Mouse (Mus musculus) MEL (cell line): ENCODE results near the gene Lhb. TPM values are rescaled to one million over a fixed set of nuclear protein-coding genes. Genes with fewer than 3 reads are reported as not detected.

Source experiments
- DNase-seq: peaks from one replicate; pipeline ENCODE4 v3.0.0; 2011; ENCODE audit warnings: low read depth, low spot score
- H3K27ac ChIP-seq: 2 replicates; pipeline ENCODE4 v1.5.1; 2012; ENCODE audit warnings: low read depth, mild to moderate bottlenecking, control low read depth, low read length, moderate library complexity; ENCODE audit not compliant: control insufficient read depth
- H3K27me3 ChIP-seq, 2 experiments: fragments of 150-350 bp in 1 of 2; sonication (generic) in 1 of 2; 2 replicates each; pipeline ENCODE4 v1.6.1; 2012; ENCODE audit warnings: low read length in 2 of 2, mild to moderate bottlenecking in 2 of 2, improper control_type of control experiment in 1 of 2, moderate library complexity in 1 of 2; ENCODE audit not compliant: insufficient read depth in 2 of 2, control insufficient read depth in 1 of 2
- H3K36me3 ChIP-seq, 2 experiments: 2 replicates each; pipeline ENCODE4 v1.6.1; 2012 to 2014; ENCODE audit warnings: low read length in 2 of 2, improper control_type of control experiment in 1 of 2, inconsistent platforms in 1 of 2, mild to moderate bottlenecking in 1 of 2; ENCODE audit not compliant: insufficient read depth in 2 of 2, control insufficient read depth in 1 of 2
- H3K4me1 ChIP-seq, 2 experiments: fragments of 150-350 bp in 1 of 2; sonication (generic) in 1 of 2; 2 replicates each; pipeline ENCODE4 v1.6.1; 2012; ENCODE audit warnings: low read length in 2 of 2, improper control_type of control experiment in 1 of 2, mild to moderate bottlenecking in 1 of 2; ENCODE audit not compliant: insufficient read depth in 2 of 2, control insufficient read depth in 1 of 2
- H3K4me3 ChIP-seq, 2 experiments: fragments of 150-350 bp in 1 of 2; sonication (generic) in 1 of 2; 2 replicates each; pipeline ENCODE4 v1.5.1; 2012; ENCODE audit warnings: low read depth in 2 of 2, low read length in 2 of 2, mild to moderate bottlenecking in 2 of 2, moderate library complexity in 2 of 2, control low read depth in 1 of 2, improper control_type of control experiment in 1 of 2; ENCODE audit not compliant: control insufficient read depth in 1 of 2, insufficient read depth in 1 of 2
- H3K79me2 ChIP-seq: 2 replicates; pipeline ENCODE4 v1.6.1; 2012; ENCODE audit warnings: mild to moderate bottlenecking, low read length, moderate library complexity; ENCODE audit not compliant: control insufficient read depth, poor library complexity, insufficient read depth
- H3K9ac ChIP-seq: 2 replicates; pipeline ENCODE4 v1.6.1; 2012; ENCODE audit warnings: low read depth, mild to moderate bottlenecking, control low read depth, low read length, moderate library complexity; ENCODE audit not compliant: control insufficient read depth, poor library complexity, severe bottlenecking
- H3K9me3 ChIP-seq: fragments of 150-350 bp; sonication (generic); replicated peaks from 2 replicates; pipeline ENCODE4 v1.6.1; 2012; ENCODE audit warnings: mild to moderate bottlenecking, low read length, improper control_type of control experiment, moderate library complexity; ENCODE audit not compliant: insufficient read depth
- BHLHE40 ChIP-seq: IDR thresholded peaks from 2 replicates; pipeline ENCODE4 v1.6.1; 2012; ENCODE audit warnings: low read depth, mild to moderate bottlenecking, inconsistent platforms, low read length, improper control_type of control experiment, borderline replicate concordance
- CHD2 ChIP-seq: IDR thresholded peaks from 2 replicates; pipeline ENCODE4 v1.6.1; 2011; ENCODE audit warnings: low read length, improper control_type of control experiment
- E2F4 ChIP-seq: IDR thresholded peaks from 2 replicates; pipeline ENCODE4 v1.6.1; 2011; ENCODE audit warnings: low read depth, low read length, improper control_type of control experiment, borderline replicate concordance
- ELF1 ChIP-seq: IDR thresholded peaks from 2 replicates; pipeline ENCODE4 v1.6.1; 2014; ENCODE audit warnings: low read depth, mild to moderate bottlenecking, inconsistent platforms, low read length, improper control_type of control experiment, moderate library complexity
- ETS1 ChIP-seq: IDR thresholded peaks from 2 replicates; pipeline ENCODE4 v1.6.1; 2012; ENCODE audit warnings: low read depth, mild to moderate bottlenecking, inconsistent platforms, low read length, improper control_type of control experiment, moderate library complexity
- GABPA ChIP-seq: IDR thresholded peaks from 2 replicates; pipeline ENCODE4 v1.6.1; 2012; ENCODE audit warnings: low read depth, mild to moderate bottlenecking, inconsistent platforms, low read length, improper control_type of control experiment, moderate library complexity
- GATA1 ChIP-seq: IDR thresholded peaks from 2 replicates; pipeline ENCODE4 v1.6.1; 2011; ENCODE audit warnings: low read depth, low read length, improper control_type of control experiment
- HCFC1 ChIP-seq: IDR thresholded peaks from 2 replicates; pipeline ENCODE4 v1.6.1; 2012; ENCODE audit warnings: low read depth, mild to moderate bottlenecking, inconsistent platforms, low read length, improper control_type of control experiment, moderate library complexity
- JUND ChIP-seq: IDR thresholded peaks from 2 replicates; pipeline ENCODE4 v1.6.1; 2011; ENCODE audit warnings: low read depth, mild to moderate bottlenecking, improper control_type of control experiment, low read length
- MYB ChIP-seq: IDR thresholded peaks from 2 replicates; pipeline ENCODE4 v1.6.1; 2011; ENCODE audit warnings: mild to moderate bottlenecking, low read depth, low read length, improper control_type of control experiment
- MYC ChIP-seq: IDR thresholded peaks from 2 replicates; pipeline ENCODE4 v1.6.1; 2011; ENCODE audit warnings: low read depth, mild to moderate bottlenecking, low read length, improper control_type of control experiment, moderate library complexity
- NELFE ChIP-seq: IDR thresholded peaks from 2 replicates; pipeline ENCODE4 v1.6.1; 2011; ENCODE audit warnings: low read depth, low read length, improper control_type of control experiment
- NRF1 ChIP-seq: IDR thresholded peaks from 2 replicates; pipeline ENCODE4 v1.6.1; 2014; ENCODE audit warnings: low read depth, mild to moderate bottlenecking, inconsistent platforms, low read length, improper control_type of control experiment, moderate library complexity; ENCODE audit not compliant: poor library complexity, insufficient read depth, severe bottlenecking
- POLR2A ChIP-seq, 2 experiments: IDR thresholded peaks; 2 replicates each; pipeline ENCODE4 v1.6.1; 2011 to 2012; ENCODE audit warnings: low read length in 2 of 2, mild to moderate bottlenecking in 2 of 2, control low read depth in 1 of 2, improper control_type of control experiment in 1 of 2, low read depth in 1 of 2, moderate library complexity in 1 of 2; ENCODE audit not compliant: control insufficient read depth in 1 of 2, insufficient read depth in 1 of 2, poor library complexity in 1 of 2
- POLR2AphosphoS2 ChIP-seq: IDR thresholded peaks from 2 replicates; pipeline ENCODE4 v1.6.1; 2011; ENCODE audit warnings: low read length, improper control_type of control experiment
- POLR2AphosphoS5 ChIP-seq: IDR thresholded peaks from 2 replicates; pipeline ENCODE4 v1.6.1; 2012; ENCODE audit warnings: low read depth, borderline replicate concordance, mild to moderate bottlenecking, inconsistent platforms, low read length, moderate library complexity, mixed read lengths
- RAD21 ChIP-seq: IDR thresholded peaks from 2 replicates; pipeline ENCODE4 v1.6.1; 2011; ENCODE audit warnings: mild to moderate bottlenecking, low read depth, low read length, improper control_type of control experiment
- RCOR1 ChIP-seq: IDR thresholded peaks from 2 replicates; pipeline ENCODE4 v1.6.1; 2012; ENCODE audit warnings: low read depth, mild to moderate bottlenecking, inconsistent platforms, low read length, improper control_type of control experiment
- SIN3A ChIP-seq: IDR thresholded peaks from 2 replicates; pipeline ENCODE4 v1.6.1; 2012; ENCODE audit warnings: low read length, improper control_type of control experiment, inconsistent platforms
- SMC3 ChIP-seq: IDR thresholded peaks from 2 replicates; pipeline ENCODE4 v1.6.1; 2011; ENCODE audit warnings: low read depth, low read length, improper control_type of control experiment
- TBP ChIP-seq: IDR thresholded peaks from 2 replicates; pipeline ENCODE4 v1.8.0; 2011; ENCODE audit warnings: low read depth, low read length, improper control_type of control experiment
- TCF12 ChIP-seq: IDR thresholded peaks from 2 replicates; pipeline ENCODE4 v1.6.1; 2014; ENCODE audit warnings: low read depth, mild to moderate bottlenecking, inconsistent platforms, low read length, improper control_type of control experiment, moderate library complexity
- UBTF ChIP-seq: IDR thresholded peaks from 2 replicates; pipeline ENCODE4 v1.6.1; 2012; ENCODE audit warnings: low read depth, mild to moderate bottlenecking, inconsistent platforms, low read length, improper control_type of control experiment, moderate library complexity, borderline replicate concordance; ENCODE audit not compliant: insufficient read depth
- USF2 ChIP-seq, 2 experiments: IDR thresholded peaks; 2 replicates each; pipeline ENCODE4 v1.6.1; 2011 to 2012; ENCODE audit warnings: improper control_type of control experiment in 2 of 2, low read length in 2 of 2, borderline replicate concordance in 1 of 2, inconsistent platforms in 1 of 2, low read depth in 1 of 2, mild to moderate bottlenecking in 1 of 2; ENCODE audit not compliant: insufficient read depth in 1 of 2
- polyA plus RNA-seq, 2 experiments: library from polyadenylated mRNA; stranded (reverse) in 1 of 2; unstranded in 1 of 2; fragments of >175 nt in 1 of 2; fragments of >200 nt in 1 of 2; gene quantifications; 2 replicates each; pipeline versions ENCODE4 v1.2.1 to v1.2.4; 2012; ENCODE audit warnings: low replicate concordance in 2 of 2, low read depth in 1 of 2; ENCODE audit not compliant: insufficient read length in 2 of 2, insufficient read depth in 1 of 2, missing spikeins in 1 of 2
- total RNA-seq: library from RNA; depleted of rRNA; stranded (reverse); fragments of 300-350 nt; gene quantifications from 2 replicates; pipeline ENCODE4 v1.2.3, GENCODE M21; 2012

Lhb gene
- total and polyA plus RNA-seq, 3 experiments, result 0.19 to 0.28 TPM; not detected in 1

GRCm38 (mm10) chr7:45421194-45421593 is 574 bp downstream of the Lhb start:
- Histone ChIP-seq H3K27ac (no peak overlapping the region), H3K9me3 (no peaks in the 10 kb centered on the region), H3K79me2 (0 out of 2 replicates have a peak, but pooled peaks cover 1% of the 10 kb centered on the region), H3K4me1 (no peaks in the 10 kb centered on the region), H3K4me3 (no peak overlapping the region), H3K36me3 (peaks cover 0 to 3% of the 10 kb centered on the region in 2 experiments; a peak in 1 of 4 replicates), H3K27me3 (no peaks in the 10 kb centered on the region), H3K9ac (no peak overlapping the region)
- TF ChIP-seq HCFC1 (no peak), USF2 (IDR thresholded peaks at IDR 0.05; ENCODE audit: borderline replicate concordance in 1 of 2, insufficient read depth in 1 of 2, low read depth in 1 of 2, low read length in 2 of 2) (no peak), E2F4 (no peak), NRF1 (no peak), SMC3 (no peak), NELFE (no peak), MYC (no peak), TCF12 (no peak), TBP (no peak), ELF1 (no peak), RCOR1 (no peak), POLR2AphosphoS5 (no peak), POLR2A (IDR thresholded peaks at IDR 0.05; ENCODE audit: control insufficient read depth in 1 of 2, insufficient read depth in 1 of 2, low read depth in 1 of 2, low read length in 2 of 2, poor library complexity in 1 of 2) (no peak), BHLHE40 (no peak), RAD21 (no peak), SIN3A (no peak)
- no peak for DNase-seq

- H3K27ac ChIP-seq, result no peak overlapping the region
- TF ChIP-seq MYB (no peak), GATA1 (no peak), POLR2A (IDR thresholded peaks at IDR 0.05; ENCODE audit: control insufficient read depth in 1 of 2, insufficient read depth in 1 of 2, low read depth in 1 of 2, low read length in 2 of 2, poor library complexity in 1 of 2) (no peak), HCFC1 (no peak), JUND (no peak), GABPA (no peak), UBTF (no peak), NELFE (no peak), SMC3 (no peak), ETS1 (no peak), CHD2 (no peak), POLR2AphosphoS2 (no peak)
- no peaks in the 10 kb centered on the region for H3K4me1 ChIP-seq
- no peaks in the 10 kb centered on the region for H3K27me3 ChIP-seq
- no peak overlapping the region for H3K4me3 ChIP-seq
- no peak for DNase-seq
- H3K79me2 ChIP-seq, result peaks cover 31% of the 10 kb centered on the region
- H3K9me3 ChIP-seq, result no peaks in the 10 kb centered on the region
- H3K36me3 ChIP-seq, result peaks cover 0 to 12% of the 10 kb centered on the region in 2 experiments; a peak in 1 of 4 replicates
- no peak overlapping the region for H3K9ac ChIP-seq
Observed at GRCm38 (mm10) chr7:45426556-45426955, 5.9 kb downstream of the Lhb start.
